Mouse (Mus musculus) heart, adult 8-10 months (tissue): ENCODE data around the gene Ermap. TPM values are rescaled to one million over a fixed set of nuclear protein-coding genes. Genes with fewer than 3 reads are reported as not detected.

Source experiments
- DNase-seq: peaks from one replicate; pipeline ENCODE4 v3.0.0; 2022; ENCODE audit warnings: low spot score
- total RNA-seq, 4 experiments: library from RNA; stranded (reverse); gene quantifications; 2 replicates each; pipeline ENCODE4 v1.2.4; 2022

Gene Ermap
- total RNA-seq, 4 experiments from 2014 or later: 0.17 TPM; not detected in 3

DNA sequence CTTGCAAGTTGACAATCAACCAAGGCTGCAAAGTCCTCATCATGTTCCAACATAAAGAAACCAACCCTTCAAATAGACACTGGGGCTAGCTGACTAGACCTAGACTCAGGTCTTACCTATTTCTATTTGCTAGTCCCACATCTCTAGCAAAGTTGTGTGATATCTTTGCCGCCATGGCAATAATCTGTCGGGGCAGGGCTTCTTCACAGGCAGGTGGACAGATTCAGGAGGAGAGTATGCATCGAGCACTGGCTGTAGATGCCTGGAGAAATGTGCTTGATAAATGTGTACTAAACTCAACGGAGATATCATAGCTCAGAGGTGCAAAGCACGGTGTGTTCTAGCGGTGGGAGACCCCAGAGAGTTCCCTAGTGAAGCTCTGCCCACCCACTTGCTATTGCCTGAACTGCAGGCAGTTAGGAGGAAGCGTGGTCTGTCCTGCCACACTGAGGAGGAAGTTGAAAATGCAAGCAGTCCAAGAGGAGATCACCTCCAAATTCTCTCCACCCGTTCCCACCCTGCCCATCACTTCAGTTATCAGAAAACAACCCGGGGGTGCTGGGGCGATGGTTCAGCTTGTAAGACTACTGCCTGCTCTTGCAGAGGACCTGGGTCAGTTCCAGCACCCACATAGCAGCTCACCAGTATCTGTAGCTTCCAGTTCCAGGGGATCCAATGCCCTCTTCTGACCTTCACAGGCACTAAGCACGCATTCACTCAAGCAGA is 1.6 kb downstream of the Ermap start:
- DNase-seq: no peak

GRCm38 (mm10) chr4:119185771-119186170 is 4.0 kb downstream of the Ermap start:
- no peak for DNase-seq

GRCm38 (mm10) chr4:119183525-119183924 is 6.3 kb downstream of the Ermap start:
- no peak for DNase-seq

DNA sequence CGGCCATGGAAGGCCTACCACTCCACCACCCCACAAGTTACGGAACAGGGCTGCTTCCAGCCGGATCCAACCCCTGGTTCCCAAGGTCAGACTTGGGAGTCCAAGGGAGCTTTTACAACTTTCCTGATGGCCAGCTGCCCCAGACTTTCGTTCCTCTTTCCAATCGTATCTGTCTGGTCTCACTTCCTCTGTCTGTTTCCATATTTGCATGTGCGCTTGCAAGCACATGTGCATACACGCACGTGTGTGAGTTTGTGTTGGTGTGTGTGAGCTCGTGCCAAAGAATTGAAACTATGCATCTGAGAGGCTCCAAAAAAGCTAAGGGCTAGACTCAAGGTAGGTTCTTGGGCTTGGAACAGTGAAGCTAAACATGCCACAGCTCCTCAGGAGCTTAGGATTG is 8.4 kb downstream of the Ermap start:
- no peak for DNase-seq

GRCm38 (mm10) chr4:119180133-119180707 is 9.6 kb downstream of the Ermap start:
- DNase-seq: no peak

GRCm38 (mm10) chr4:119178331-119178730 is 11.5 kb downstream of the Ermap start:
- peak; percentile 37 for DNase-seq

DNA sequence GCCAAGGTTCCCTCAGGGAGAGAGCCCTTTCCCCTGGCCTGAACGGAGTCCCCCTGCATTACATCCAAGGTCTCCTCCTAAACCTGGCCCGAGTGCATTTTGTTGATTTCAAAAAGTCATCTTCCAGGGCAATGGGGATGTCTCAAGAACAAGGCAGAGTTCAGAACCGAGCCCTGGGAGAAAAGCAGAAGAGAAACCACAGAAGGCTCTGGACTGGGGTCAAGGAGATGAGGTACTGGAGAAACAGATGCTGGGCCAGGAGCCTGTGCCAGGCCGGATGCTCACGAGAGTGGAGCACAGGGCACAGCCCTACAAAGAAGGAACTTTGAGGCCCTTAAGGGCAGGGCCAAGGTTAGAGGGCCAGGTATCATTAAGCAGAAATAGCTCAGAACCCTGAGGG is 12.1 kb downstream of the Ermap start:
- peak; percentile 43 for DNase-seq

- DNase-seq: peak; percentile 98
Observed at GRCm38 (mm10) chr4:119173851-119174453, 15.9 kb downstream of the Ermap start, which contains the start of gene Zfp691. TSS of gene Zfp691 (minus strand) at chr4:119174195.

DNA sequence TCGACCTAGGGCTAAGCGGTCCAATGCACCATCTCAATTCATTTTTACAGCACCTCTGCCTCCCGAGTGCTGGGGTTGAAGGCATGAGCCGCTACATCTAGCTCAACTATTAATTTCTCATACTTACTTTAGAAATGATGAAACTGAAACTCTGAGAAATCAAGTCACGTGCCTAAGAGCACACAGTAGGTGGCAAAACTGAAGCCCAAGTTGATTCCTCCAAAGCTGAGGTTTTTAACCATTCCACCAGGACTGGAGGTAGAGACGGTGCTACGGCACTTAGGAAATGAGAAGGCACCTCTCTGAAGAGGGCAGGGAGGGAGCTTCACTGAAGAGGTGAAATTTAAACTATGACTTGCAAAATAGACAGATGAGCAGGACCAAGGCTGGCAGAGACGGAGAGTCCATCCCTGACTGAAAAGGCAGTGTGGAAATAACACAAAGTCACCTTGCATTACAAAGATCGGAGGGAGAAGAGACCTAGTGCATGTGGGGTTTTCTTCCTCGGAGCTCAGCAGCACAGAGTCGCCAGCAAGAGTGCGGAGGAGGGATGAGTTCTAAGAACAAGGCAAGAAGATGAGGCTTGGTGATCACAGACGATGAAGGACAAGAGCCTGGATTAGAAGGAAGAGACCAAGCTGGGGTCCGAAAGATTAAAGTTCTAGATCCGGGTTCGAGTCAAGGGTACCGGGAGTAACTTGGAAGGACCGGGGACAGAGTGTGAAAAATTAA is 16.7 kb downstream of the Ermap start:
- DNase-seq: no peak

DNA sequence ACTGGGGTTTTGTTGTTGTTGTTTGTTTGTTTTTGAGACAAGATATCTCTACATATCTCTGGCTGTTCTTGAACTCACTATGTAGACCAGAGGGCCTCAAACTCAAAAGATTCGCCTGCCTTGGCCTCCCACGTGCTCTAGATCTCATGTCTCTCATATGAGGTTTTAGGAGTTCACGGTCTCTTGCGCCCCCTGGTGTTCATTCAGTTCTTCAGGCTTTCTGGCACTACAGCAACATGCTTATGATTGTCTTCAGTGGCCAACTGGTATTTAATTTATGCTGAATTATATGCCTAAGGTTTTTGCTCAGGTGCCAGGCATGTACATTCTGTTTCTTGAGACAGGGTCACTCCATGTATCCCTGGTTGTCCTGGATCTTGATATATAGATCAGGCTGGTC is 22.1 kb downstream of the Ermap start:
- DNase-seq: peak; percentile 85

GRCm38 (mm10) chr4:119167068-119167467 is 22.7 kb downstream of the Ermap start:
- DNase-seq: no peak

GRCm38 (mm10) chr4:119165916-119166315 is 23.9 kb downstream of the Ermap start:
- no peak for DNase-seq

DNA sequence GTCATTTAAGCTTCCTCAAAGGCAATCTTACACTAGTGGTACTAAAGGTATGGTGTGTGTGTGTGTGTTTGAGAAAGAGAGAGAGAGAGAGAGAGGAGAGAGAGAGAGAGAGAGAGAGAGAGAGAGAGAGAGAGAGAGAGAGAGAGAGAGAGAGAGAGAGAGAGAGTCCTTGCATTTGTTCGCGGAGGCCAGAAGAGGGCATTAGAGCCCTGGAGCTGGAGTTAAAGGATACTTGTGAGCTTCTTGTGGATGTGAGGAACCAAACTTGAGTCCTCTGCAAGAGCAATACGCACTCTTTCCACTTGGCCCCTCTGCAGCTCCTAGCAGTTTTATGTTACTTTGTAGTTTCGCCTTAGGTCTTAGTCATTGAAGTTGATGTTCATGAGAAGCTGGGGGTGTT is 26.8 kb downstream of the Ermap start:
- DNase-seq: no peak

DNA sequence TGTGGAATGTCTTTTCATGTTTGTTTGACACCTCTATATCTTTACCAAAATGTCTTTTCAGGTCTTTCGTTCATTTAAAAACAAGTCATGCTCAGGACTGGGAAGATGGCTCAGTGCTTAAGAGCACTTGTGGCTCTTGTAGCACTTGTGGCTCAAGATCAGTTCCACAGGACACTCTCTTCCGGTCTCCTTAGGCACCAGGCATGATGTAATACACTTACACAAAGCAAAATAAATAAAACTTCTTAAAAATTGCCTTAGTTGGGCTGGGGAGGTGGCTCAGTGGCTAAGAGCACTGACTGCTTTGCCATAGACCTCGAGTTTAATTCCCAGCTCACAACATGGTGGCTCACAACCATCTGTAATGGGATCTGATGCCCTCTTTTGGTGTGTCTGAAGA is 28.5 kb downstream of the Ermap start:
- no peak for DNase-seq

DNA sequence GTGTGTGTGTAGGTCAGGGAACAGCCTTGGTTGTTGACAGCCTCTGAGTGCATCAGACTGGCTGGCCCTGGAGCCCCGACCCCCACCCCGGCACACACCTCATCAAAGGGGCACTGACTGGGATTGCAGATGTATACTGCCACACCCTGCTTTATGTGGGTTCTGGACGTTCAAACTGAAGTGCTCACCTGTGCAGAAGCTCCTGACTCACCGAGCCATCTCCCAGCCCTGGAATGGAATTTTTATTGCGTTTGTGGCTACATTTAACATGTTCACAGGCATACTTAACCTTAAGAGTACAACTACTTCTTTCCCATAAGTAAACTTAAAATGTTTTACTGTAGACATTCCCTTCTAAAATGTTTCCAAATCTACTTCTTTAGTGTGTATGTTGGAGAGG is 31.9 kb downstream of the Ermap start:
- no peak for DNase-seq

- peak; percentile 52 for DNase-seq
Observed at GRCm38 (mm10) chr4:119157186-119157585, 32.6 kb downstream of the Ermap start.

DNA sequence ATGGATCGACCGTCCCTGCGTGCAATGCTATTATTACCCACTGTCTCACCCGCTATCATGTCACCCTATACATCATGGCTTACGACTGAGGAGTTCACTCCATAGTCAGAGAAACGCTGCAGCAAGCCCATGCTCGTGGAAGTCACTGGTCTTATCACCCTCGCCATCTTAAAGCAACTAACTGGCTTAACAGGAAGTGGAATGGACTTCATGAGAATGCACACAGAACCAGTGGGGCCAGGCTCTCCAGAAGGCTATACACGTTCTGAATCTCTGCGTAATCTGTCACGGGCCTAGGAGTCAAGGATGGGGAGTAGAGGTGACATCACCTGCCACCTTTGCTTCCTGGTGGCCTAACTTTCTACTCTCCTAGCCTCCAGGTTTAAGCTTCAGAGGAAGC is 41.1 kb downstream of the Ermap start:
- no peak for DNase-seq

DNA sequence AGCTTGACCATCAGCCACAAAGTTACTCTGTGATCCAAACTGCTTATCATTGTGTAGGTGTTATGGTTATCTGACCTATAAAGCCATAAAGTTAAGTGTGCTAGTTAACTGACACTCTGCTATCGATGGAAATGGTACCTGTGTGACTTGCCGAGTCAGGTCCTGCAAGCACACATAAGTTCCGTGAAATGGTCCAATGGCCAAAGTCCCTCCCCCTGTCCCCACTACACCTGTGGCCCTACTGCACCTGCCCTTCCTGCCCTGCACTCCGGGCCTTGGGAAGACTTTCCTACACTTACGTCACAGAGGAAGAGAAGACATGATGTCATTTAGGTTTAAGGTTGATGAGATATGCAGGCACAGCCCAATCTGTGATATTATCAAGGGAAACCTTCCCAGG is 42.5 kb downstream of the Ermap start:
- DNase-seq: no peak

- peak; percentile 20 for DNase-seq
Observed at GRCm38 (mm10) chr4:119146816-119147215, 43.0 kb downstream of the Ermap start.

DNA sequence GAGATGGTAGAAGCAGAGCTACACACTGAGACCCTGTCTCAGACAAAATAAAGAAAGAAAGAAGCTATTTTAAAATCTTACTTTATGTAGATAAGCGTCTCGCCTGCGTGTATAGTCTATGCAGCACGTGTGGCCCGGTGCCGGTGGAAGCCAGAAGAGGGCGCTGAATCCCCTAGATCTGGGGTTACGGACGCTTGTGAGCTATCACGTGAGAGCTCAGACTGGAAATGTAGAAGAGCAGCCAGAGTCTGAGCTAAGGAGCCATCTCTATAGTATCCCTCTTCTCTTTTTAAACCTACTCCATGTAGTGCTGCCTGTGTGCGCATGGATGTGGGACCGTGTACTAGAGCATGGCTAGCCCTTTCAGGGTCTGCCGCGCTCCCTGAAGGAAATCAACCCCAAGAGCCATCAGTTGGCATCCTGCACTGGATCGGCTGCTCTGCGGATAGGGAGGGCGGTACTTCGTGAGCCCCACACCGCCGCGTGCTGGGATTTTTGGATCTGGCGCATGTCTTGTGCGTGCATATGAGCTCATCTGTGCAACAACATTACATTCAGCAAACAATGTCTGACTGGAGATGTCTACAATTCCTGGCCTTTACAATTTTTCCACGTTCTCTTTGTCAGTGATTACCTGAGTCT is 47.5 kb downstream of the Ermap start:
- no peak for DNase-seq

GRCm38 (mm10) chr4:119141191-119141590 is 48.6 kb downstream of the Ermap start:
- no peak for DNase-seq

- DNase-seq: peak; percentile 54
Observed at GRCm38 (mm10) chr4:119140126-119140525, 49.7 kb downstream of the Ermap start.
